Mouse (Mus musculus) liver, embryonic 11.5 days (tissue): ENCODE measurements around the gene C2cd3. TPM values are rescaled to one million over a fixed set of nuclear protein-coding genes. Genes with fewer than 3 reads are reported as not detected.

Source experiments
- ATAC-seq: fragments of 200-750 bp; cut with Nextera tagmentation; replicated peaks from 2 replicates; pipeline ENCODE4 v1.8.0; 2017; ENCODE audit warnings: moderate number of reproducible peaks, mild to moderate bottlenecking, moderate TSS enrichment, moderate library complexity; ENCODE audit not compliant: low FRiP score
- DNase-seq: peaks from one replicate; pipeline ENCODE4 v3.0.0-alpha.2; 2017; ENCODE audit warnings: low spot score
- H3K27ac ChIP-seq: fragments of 300-500 bp; sonication (generic); 2 replicates; pipeline ENCODE4 v1.5.1; 2014; ENCODE audit warnings: mild to moderate bottlenecking, low read depth, low read length, control low read depth
- H3K27me3 ChIP-seq: fragments of 300-500 bp; sonication (generic); replicated peaks from 2 replicates; pipeline ENCODE4 v1.6.1; 2014; ENCODE audit warnings: low read length, mixed read lengths; ENCODE audit not compliant: control insufficient read depth, insufficient read depth
- H3K36me3 ChIP-seq: fragments of 300-500 bp; sonication (generic); 2 replicates; pipeline ENCODE4 v1.6.1; 2014; ENCODE audit warnings: mild to moderate bottlenecking, low read length, moderate library complexity, mixed read lengths; ENCODE audit not compliant: control insufficient read depth, insufficient read depth
- H3K4me1 ChIP-seq: fragments of 300-500 bp; sonication (generic); replicated peaks from 2 replicates; pipeline ENCODE4 v1.6.1; 2014; ENCODE audit warnings: low read length, mixed read lengths; ENCODE audit not compliant: control insufficient read depth, insufficient read depth
- H3K4me2 ChIP-seq: fragments of 300-500 bp; sonication (generic); 2 replicates; pipeline ENCODE4 v1.6.1; 2014; ENCODE audit warnings: mild to moderate bottlenecking, control low read depth, moderate library complexity
- H3K4me3 ChIP-seq: fragments of 300-500 bp; sonication (generic); 2 replicates; pipeline ENCODE4 v1.5.1; 2014; ENCODE audit warnings: low read depth, low read length, control low read depth
- H3K9ac ChIP-seq: fragments of 300-500 bp; sonication (generic); 2 replicates; pipeline ENCODE4 v1.6.1; 2014; ENCODE audit warnings: low read depth, low read length, control low read depth
- H3K9me3 ChIP-seq: fragments of 300-500 bp; sonication (generic); 2 replicates; pipeline ENCODE4 v1.6.1; 2016; ENCODE audit warnings: low read length, inconsistent platforms, mixed read lengths; ENCODE audit not compliant: control insufficient read depth
- WGBS: fragments of 180-500 bp; shearing (Covaris S2); extraction: QIAGEN DNeasy Blood & Tissue Kit; methylation state at CpG from one replicate; pipeline ENCODE4 v1.1.7; 2014; 5-methylcytosine and 5-hydroxymethylcytosine counted together
- polyA plus RNA-seq: library from polyadenylated mRNA; unstranded; fragments of >200 nt; fragmentation: Nextera tagmentation; extraction: Ambion mirVana; gene quantifications from 2 replicates; pipeline ENCODE4 v1.2.1, GENCODE M21; 2014

Gene C2cd3
- polyA plus RNA-seq, 1 experiment from 2014 or later = 25.3 TPM

DNA sequence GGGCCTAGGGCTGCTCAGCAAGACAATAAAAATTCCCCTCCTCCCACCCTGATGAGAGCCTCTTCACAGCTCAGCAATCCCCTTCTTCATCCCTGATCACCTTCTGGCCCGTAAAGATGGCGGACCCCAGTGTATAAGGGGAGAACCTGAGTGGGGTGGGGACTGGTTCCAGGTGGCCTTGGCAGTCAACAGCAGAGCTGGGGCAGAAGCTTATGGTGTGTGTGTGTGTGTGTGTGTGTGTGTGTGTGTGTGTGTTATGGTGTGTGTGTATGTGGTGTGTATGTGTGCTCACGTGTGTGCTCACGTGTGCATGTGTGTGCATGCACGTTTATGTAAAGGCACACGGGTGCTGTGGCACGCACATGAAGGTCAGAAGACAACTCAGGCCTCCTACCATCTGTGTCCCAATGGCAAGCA lies 122.4 kb downstream of the C2cd3 start:
- H3K27me3 ChIP-seq = no peaks in the 10 kb centered on the region
- WGBS = 76% methylated on average over 7 of the region's 7 CpGs
- peak overlapping the region; percentile 80 for H3K9ac ChIP-seq
- DNase-seq (no peak), ATAC-seq (no peak)
- H3K27ac ChIP-seq = peak overlapping the region; percentile 83; the same call in 1 of the 2 replicates
- H3K4me1 ChIP-seq = peaks cover 32% of the 10 kb centered on the region
- H3K4me2 ChIP-seq = peak overlapping the region; percentile 90
- H3K4me3 ChIP-seq = peak overlapping the region; percentile 80
- no peaks in the 10 kb centered on the region for H3K9me3 ChIP-seq
- H3K36me3 ChIP-seq = peaks cover 33% of the 10 kb centered on the region

DNA sequence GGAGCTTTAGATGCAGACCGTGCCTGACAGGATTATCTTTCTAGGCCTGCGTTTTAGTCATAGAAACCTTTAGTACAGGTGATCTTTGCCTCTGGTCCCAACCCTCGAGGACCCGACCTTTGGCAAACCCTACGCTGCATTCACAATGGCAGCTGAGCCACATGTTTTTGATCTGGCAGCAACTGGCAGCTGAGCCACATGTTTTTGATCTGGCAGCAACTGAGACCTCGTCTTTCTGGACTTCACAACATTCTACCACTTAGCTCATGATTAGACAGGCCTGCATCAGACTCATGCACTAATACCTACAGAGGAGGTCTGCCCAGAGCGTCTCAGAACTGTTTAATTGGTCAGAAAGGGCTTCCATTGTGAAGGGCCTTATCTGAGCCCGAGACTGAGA lies 123.0 kb downstream of the C2cd3 start:
- Histone ChIP-seq H3K9ac (peak overlapping the region; percentile 80), H3K36me3 (peaks cover 40% of the 10 kb centered on the region), H3K9me3 (no peaks in the 10 kb centered on the region), H3K4me3 (peak overlapping the region; percentile 80), H3K27me3 (no peaks in the 10 kb centered on the region), H3K4me2 (peak overlapping the region; percentile 90), H3K4me1 (peaks cover 32% of the 10 kb centered on the region), H3K27ac (peak overlapping the region; percentile 83)
- DNase-seq (no peak), ATAC-seq (no peak)
- 34% methylated on average over 8 of the region's 8 CpGs for WGBS

DNA sequence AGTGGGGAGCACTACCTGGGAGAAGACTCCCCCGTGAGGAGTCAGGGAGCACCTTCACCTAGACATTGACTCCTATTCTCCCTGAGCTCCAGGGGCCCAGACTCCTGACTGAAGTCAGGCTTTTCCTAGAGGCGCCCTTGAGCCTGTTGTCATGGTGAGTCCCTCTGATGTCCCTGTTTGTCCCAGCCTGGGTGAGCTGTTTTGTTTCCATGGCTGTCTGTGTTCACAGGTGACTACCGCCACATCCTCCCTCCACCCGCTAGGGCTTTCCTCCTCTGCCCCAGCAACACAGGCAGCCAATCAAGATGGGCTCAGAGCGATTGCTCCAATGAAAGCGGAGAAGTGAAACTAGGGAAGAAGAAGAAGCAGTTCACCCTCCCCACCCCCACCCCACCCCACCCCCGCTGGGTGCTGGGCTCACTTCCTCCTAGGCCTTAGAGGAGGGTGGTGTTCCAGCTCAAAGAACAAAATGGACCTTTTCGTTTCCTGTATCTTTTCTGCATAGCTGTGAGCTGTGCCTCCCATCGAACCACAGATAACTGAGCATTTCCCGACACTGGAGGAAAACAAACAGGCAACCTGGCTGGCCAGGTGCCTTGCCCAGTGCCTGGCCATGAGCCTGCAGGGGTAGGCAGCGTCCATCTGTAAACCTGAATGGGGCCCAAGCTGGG lies 123.7 kb downstream of the C2cd3 start:
- ATAC-seq (peak; percentile 37; the same call in 1 of the 2 replicates), DNase-seq (no peak)
- H3K9me3 ChIP-seq = no peaks in the 10 kb centered on the region
- peak overlapping the region; percentile 90 for H3K4me2 ChIP-seq
- peak overlapping the region; percentile 83 for H3K27ac ChIP-seq
- H3K27me3 ChIP-seq = no peaks in the 10 kb centered on the region
- WGBS = 28% methylated on average over 11 of the region's 11 CpGs
- peak overlapping the region; percentile 80 for H3K4me3 ChIP-seq
- peaks cover 36% of the 10 kb centered on the region for H3K4me1 ChIP-seq
- H3K9ac ChIP-seq = peak overlapping the region; percentile 80
- H3K36me3 ChIP-seq = peaks cover 40% of the 10 kb centered on the region

DNA sequence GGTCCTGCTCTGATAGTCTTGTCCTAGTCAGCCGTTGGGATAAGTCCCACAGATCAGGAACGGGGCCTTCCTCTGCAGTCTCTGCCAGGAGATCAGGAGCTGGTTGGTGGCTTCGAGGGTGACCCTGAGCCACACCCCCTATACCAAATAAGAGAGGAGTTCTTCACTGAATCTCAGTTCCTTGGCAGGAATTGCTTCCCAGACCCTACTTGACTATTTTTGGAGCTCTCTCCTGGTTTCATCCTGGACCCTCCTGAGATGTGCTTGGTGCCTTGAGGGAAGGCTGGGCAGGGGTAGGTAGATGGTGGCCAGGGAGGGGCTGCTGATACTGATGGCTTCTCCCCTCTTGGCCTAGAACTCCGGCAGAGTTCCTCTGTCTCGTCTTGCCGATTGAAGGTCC lies 124.3 kb downstream of the C2cd3 start:
- ATAC-seq (no peak), DNase-seq (no peak)
- H3K27ac ChIP-seq = peak overlapping the region; percentile 15; the same call in 1 of the 2 replicates
- no peaks in the 10 kb centered on the region for H3K27me3 ChIP-seq
- H3K9ac ChIP-seq = peak overlapping the region; percentile 80; the same call in 1 of the 2 replicates
- H3K36me3 ChIP-seq = peaks cover 40% of the 10 kb centered on the region
- 81% methylated on average over 6 of the region's 6 CpGs for WGBS
- peak overlapping the region; percentile 90 for H3K4me2 ChIP-seq
- H3K9me3 ChIP-seq = no peaks in the 10 kb centered on the region
- peaks cover 36% of the 10 kb centered on the region for H3K4me1 ChIP-seq
- peak overlapping the region; percentile 80 for H3K4me3 ChIP-seq

DNA sequence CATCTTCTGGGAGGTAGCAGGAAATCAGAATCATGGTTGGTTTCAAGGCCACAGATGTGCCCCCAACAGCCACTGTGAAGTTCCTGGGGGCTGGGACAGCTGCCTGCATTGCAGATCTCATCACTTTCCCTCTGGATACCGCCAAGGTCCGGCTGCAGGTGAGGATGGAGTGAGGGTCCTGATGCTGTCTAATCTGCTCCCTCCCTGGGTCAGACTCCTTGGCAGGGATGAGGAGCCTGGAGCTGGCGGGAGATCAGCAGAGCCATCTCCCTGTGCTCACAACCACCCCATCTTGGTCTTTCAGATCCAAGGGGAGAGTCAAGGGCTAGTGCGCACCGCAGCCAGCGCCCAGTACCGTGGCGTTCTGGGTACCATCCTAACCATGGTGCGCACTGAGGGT lies 124.8 kb downstream of the C2cd3 start:
- ATAC-seq (no peak), DNase-seq (no peak)
- WGBS = 97% methylated on average over 9 of the region's 9 CpGs
- Histone ChIP-seq H3K4me3 (peak overlapping the region; percentile 80), H3K4me1 (peaks cover 35% of the 10 kb centered on the region), H3K9ac (no peak overlapping the region), H3K36me3 (peaks cover 40% of the 10 kb centered on the region), H3K27me3 (no peaks in the 10 kb centered on the region), H3K9me3 (no peaks in the 10 kb centered on the region), H3K4me2 (peak overlapping the region; percentile 90), H3K27ac (peak overlapping the region; percentile 15; the same call in 1 of the 2 replicates)

DNA sequence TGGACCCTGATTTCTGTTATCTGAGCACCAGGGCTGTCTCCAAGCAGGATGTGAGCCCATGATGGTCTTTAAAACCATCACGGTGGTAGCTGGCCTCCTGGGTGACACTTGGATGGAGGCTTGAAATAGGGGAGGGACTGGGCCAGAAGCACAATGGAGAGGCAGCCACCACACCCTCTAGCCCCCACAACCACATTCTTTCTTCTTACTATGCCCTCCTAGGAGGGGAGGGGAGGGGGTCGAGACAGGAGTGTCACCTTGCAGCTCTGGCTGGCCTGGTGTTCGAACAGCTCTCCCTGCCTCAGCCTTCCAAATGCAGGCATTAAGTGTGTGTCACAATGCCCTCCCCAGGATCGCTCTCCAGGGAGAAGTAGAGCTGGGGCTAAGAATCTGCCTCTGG lies 125.4 kb downstream of the C2cd3 start:
- H3K9me3 ChIP-seq = no peaks in the 10 kb centered on the region
- 88% methylated on average over 4 of the region's 4 CpGs for WGBS
- H3K27me3 ChIP-seq = no peaks in the 10 kb centered on the region
- peaks cover 33% of the 10 kb centered on the region for H3K4me1 ChIP-seq
- H3K27ac ChIP-seq = no peak overlapping the region
- ATAC-seq (no peak), DNase-seq (no peak)
- H3K36me3 ChIP-seq = peaks cover 40% of the 10 kb centered on the region
- no peak overlapping the region for H3K9ac ChIP-seq
- no peak overlapping the region; the same call in 1 of the 2 replicates for H3K4me2 ChIP-seq
- H3K4me3 ChIP-seq = no peak overlapping the region

DNA sequence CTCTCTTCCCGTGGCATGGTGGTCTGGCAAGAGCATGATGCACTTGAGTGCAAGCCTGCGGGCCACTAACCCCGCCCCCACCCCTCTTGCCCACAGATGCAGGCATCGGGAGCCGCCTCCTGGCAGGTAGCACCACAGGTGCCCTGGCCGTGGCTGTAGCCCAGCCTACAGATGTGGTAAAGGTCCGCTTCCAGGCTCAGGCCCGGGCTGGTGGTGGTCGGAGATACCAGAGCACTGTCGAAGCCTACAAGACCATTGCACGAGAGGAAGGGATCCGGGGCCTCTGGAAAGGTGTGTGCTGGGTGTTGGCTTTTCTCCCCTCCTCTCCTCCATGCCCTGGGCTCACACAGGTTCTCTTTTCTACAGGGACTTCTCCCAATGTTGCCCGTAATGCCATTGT lies 125.9 kb downstream of the C2cd3 start:
- no peak overlapping the region for H3K4me3 ChIP-seq
- no peaks in the 10 kb centered on the region for H3K27me3 ChIP-seq
- no peaks in the 10 kb centered on the region for H3K9me3 ChIP-seq
- no peak overlapping the region for H3K9ac ChIP-seq
- 95% methylated on average over 13 of the region's 13 CpGs for WGBS
- ATAC-seq (no peak), DNase-seq (no peak)
- peaks cover 37% of the 10 kb centered on the region for H3K4me1 ChIP-seq
- no peak overlapping the region for H3K27ac ChIP-seq
- H3K4me2 ChIP-seq = no peak overlapping the region
- peaks cover 40% of the 10 kb centered on the region for H3K36me3 ChIP-seq

DNA sequence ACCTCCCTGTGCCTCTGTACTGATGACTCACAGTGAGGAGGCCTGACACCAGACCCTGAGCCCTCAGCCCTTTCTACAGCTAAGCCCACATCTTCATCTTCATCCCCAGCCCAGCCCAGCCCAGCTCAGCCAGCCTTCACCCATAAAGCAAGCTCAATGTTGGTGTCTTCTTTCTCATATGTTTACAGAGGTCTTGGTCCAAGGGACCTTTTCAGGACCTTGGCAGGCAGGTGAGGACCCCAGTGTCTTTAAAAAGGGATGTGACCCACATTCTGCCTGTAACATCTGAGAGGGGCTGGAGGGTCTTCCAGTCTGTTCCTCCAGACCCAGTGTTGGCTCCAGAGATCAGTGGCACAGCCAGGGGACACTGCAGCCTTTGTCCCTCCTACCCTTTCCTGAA lies 127.4 kb downstream of the C2cd3 start:
- Histone ChIP-seq H3K4me2 (no peak overlapping the region), H3K4me3 (no peak overlapping the region), H3K27ac (peak overlapping the region; percentile 57; the same call in 1 of the 2 replicates), H3K4me1 (peaks cover 38% of the 10 kb centered on the region), H3K9ac (no peak overlapping the region; the same call in 1 of the 2 replicates), H3K27me3 (no peaks in the 10 kb centered on the region), H3K36me3 (peaks cover 40% of the 10 kb centered on the region), H3K9me3 (no peaks in the 10 kb centered on the region)
- ATAC-seq (no peak), DNase-seq (no peak)
